Mouse (Mus musculus) kidney, adult 2 months (tissue): Measurements from ENCODE around the gene Xrn1.

Experiments used
- CTCF ChIP-seq: fragments of 200-500 bp; conservative IDR thresholded peaks from 2 replicates; pipeline ENCODE4 v1.5.1; 2011; ENCODE audit warnings: low read depth, mild to moderate bottlenecking, control low read depth, low read length, moderate library complexity, mixed read lengths; ENCODE audit not compliant: insufficient read depth, insufficient read length
- POLR2A ChIP-seq: fragments of 200-500 bp; IDR thresholded peaks from one replicate; pipeline ENCODE4 v1.6.1; 2011; ENCODE audit warnings: low read depth, low read length, control low read depth

DNA sequence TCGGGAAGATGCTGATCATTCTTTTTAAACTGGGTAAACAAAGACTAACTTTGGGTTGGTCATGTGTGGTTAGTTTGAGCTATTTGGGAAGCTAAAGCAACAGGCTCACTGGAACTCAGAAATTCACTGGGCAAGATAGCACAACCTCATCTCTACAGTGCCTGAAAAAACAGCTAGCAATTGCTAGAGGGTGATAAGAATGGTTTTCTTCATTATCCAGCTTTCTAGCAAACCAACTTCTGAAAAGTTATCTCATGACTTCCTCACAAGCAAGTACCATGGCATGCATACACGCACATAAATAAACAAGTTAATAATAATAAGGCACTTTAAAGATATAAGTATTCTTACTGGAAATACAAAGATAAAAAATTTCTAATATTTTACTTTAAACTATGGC is 23.7 kb downstream of the Xrn1 start:
- TF ChIP-seq POLR2A (no peak), CTCF (no peak)
